Mouse (Mus musculus) embryonic facial prominence, embryonic 11.5 days (tissue): Measurements from ENCODE around the gene Lmtk2. TPM values are rescaled to one million over a fixed set of nuclear protein-coding genes. Genes with fewer than 3 reads are reported as not detected.
A peak's percentile ranks its signal among the peaks of the same experiment; 100 is the strongest.

Experiments used
- ATAC-seq: fragments of 200-750 bp; cut with Nextera tagmentation; replicated peaks from 2 replicates; pipeline ENCODE4 v1.8.0; 2017; ENCODE audit warnings: low read depth; ENCODE audit not compliant: insufficient number of reproducible peaks, low FRiP score, low TSS enrichment
- DNase-seq: peaks from one replicate; pipeline ENCODE4 v3.0.0-alpha.2; 2015; ENCODE audit warnings: low spot score
- H3K27ac ChIP-seq: fragments of 300-500 bp; sonication (generic); replicated peaks from 2 replicates; pipeline ENCODE4 v1.5.1; 2014; ENCODE audit warnings: mild to moderate bottlenecking, low read depth, low read length, control low read depth
- H3K27me3 ChIP-seq: fragments of 300-500 bp; sonication (generic); 2 replicates; pipeline ENCODE4 v1.6.1; 2014; ENCODE audit warnings: mild to moderate bottlenecking, low read length, moderate library complexity, mixed read lengths; ENCODE audit not compliant: control insufficient read depth, insufficient read depth
- H3K36me3 ChIP-seq: fragments of 300-500 bp; sonication (generic); replicated peaks from 2 replicates; pipeline ENCODE4 v1.6.1; 2014; ENCODE audit warnings: low read depth, mild to moderate bottlenecking, low read length, moderate library complexity, mixed read lengths; ENCODE audit not compliant: control insufficient read depth, insufficient read depth
- H3K4me1 ChIP-seq: fragments of 300-500 bp; sonication (generic); 2 replicates; pipeline ENCODE4 v1.6.1; 2014; ENCODE audit warnings: low read length, mixed read lengths; ENCODE audit not compliant: control insufficient read depth, insufficient read depth
- H3K4me2 ChIP-seq: fragments of 300-500 bp; sonication (generic); 2 replicates; pipeline ENCODE4 v1.6.1; 2014; ENCODE audit warnings: low read depth, mild to moderate bottlenecking, control low read depth, low read length, moderate library complexity
- H3K4me3 ChIP-seq: fragments of 300-500 bp; sonication (generic); 2 replicates; pipeline ENCODE4 v1.5.1; 2014; ENCODE audit warnings: low read depth, low read length, control low read depth
- H3K9ac ChIP-seq: fragments of 300-500 bp; sonication (generic); replicated peaks from 2 replicates; pipeline ENCODE4 v1.6.1; 2014; ENCODE audit warnings: mild to moderate bottlenecking, control low read depth, low read length
- H3K9me3 ChIP-seq: fragments of 300-500 bp; sonication (generic); replicated peaks from 2 replicates; pipeline ENCODE4 v1.6.1; 2016; ENCODE audit warnings: mild to moderate bottlenecking, low read length, inconsistent platforms, mixed read lengths; ENCODE audit not compliant: control insufficient read depth
- WGBS: fragments of 180-500 bp; shearing (Covaris S2); extraction: QIAGEN DNeasy Blood & Tissue Kit; methylation state at CpG from one replicate; pipeline ENCODE4 v1.1.7; 2014; 5-methylcytosine and 5-hydroxymethylcytosine counted together
- polyA plus RNA-seq: library from polyadenylated mRNA; unstranded; fragments of >200 nt; fragmentation: Nextera tagmentation; extraction: Ambion mirVana; gene quantifications from 2 replicates; pipeline ENCODE4 v1.2.1, GENCODE M21; 2014

The Lmtk2 gene
- polyA plus RNA-seq, 1 experiment from 2014 or later, result 3.7 TPM

GRCm38 (mm10) chr5:144183647-144184335 is 83.6 kb downstream of the Lmtk2 start:
- WGBS, result 78% methylated on average over 7 of the region's 7 CpGs
- Histone ChIP-seq H3K9me3 (no peaks in the 10 kb centered on the region), H3K9ac (no peak overlapping the region), H3K4me3 (no peak overlapping the region), H3K27me3 (no peaks in the 10 kb centered on the region), H3K27ac (no peak overlapping the region), H3K36me3 (no peaks in the 10 kb centered on the region; the same call in 1 of the 2 replicates), H3K4me2 (no peak overlapping the region), H3K4me1 (no peaks in the 10 kb centered on the region)
- DNase-seq (no peak), ATAC-seq (no peak)

GRCm38 (mm10) chr5:144184350-144185045 is 84.3 kb downstream of the Lmtk2 start:
- Histone ChIP-seq H3K9ac (no peak overlapping the region), H3K4me1 (no peaks in the 10 kb centered on the region), H3K36me3 (no peaks in the 10 kb centered on the region; the same call in 1 of the 2 replicates), H3K4me2 (no peak overlapping the region), H3K9me3 (no peaks in the 10 kb centered on the region), H3K27ac (no peak overlapping the region), H3K4me3 (no peak overlapping the region), H3K27me3 (no peaks in the 10 kb centered on the region)
- ATAC-seq, result no peak
- WGBS, result 91% methylated on average over 21 of the region's 21 CpGs
- no peak for DNase-seq

GRCm38 (mm10) chr5:144188422-144188821 is 88.2 kb downstream of the Lmtk2 start:
- Histone ChIP-seq H3K4me2 (no peak overlapping the region), H3K36me3 (no peaks in the 10 kb centered on the region), H3K4me1 (no peaks in the 10 kb centered on the region; the same call in none of the 2 replicates), H3K4me3 (no peak overlapping the region), H3K27ac (no peak overlapping the region), H3K9ac (no peak overlapping the region), H3K9me3 (no peaks in the 10 kb centered on the region), H3K27me3 (no peaks in the 10 kb centered on the region)
- DNase-seq (no peak), ATAC-seq (no peak)
- 86% methylated on average over 6 of the region's 6 CpGs for WGBS

- no peak overlapping the region for H3K27ac ChIP-seq
- H3K9me3 ChIP-seq, result no peaks in the 10 kb centered on the region
- ATAC-seq, result no peak
- no peak overlapping the region for H3K9ac ChIP-seq
- H3K4me1 ChIP-seq, result no peaks in the 10 kb centered on the region; the same call in none of the 2 replicates
- H3K27me3 ChIP-seq, result no peaks in the 10 kb centered on the region
- DNase-seq, result no peak
- no peaks in the 10 kb centered on the region for H3K36me3 ChIP-seq
- H3K4me2 ChIP-seq, result no peak overlapping the region
- H3K4me3 ChIP-seq, result no peak overlapping the region
- WGBS, result 72% methylated on average over 7 of the region's 7 CpGs
These were observed 89.1 kb downstream of the Lmtk2 start for GRCm38 (mm10) chr5:144189327-144189726.

- Histone ChIP-seq H3K9ac (no peak within 1 kb of the TSS; the same call in 1 of the 2 replicates), H3K9me3 (no peaks in the 10 kb centered on the region), H3K4me2 (peak within 1 kb of the TSS; percentile 68), H3K27me3 (no peaks in the 10 kb centered on the region), H3K27ac (no peak within 1 kb of the TSS), H3K4me3 (peak within 1 kb of the TSS; percentile 19; the same call in 1 of the 2 replicates), H3K36me3 (no peaks in the 10 kb centered on the region), H3K4me1 (no peaks in the 10 kb centered on the region; the same call in none of the 2 replicates)
- ATAC-seq, result no peak
- 3% methylated on average over 24 of the region's 26 CpGs for WGBS
- DNase-seq, result peak; percentile 60
These were observed 89.8 kb downstream of the Lmtk2 start, which contains the start of gene Bhlha15 for GRCm38 (mm10) chr5:144189950-144190583. Bhlha15 (plus strand) TSS chr5:144190286.

GRCm38 (mm10) chr5:144191026-144191425 is 90.8 kb downstream of the Lmtk2 start:
- Histone ChIP-seq H3K27me3 (no peaks in the 10 kb centered on the region), H3K4me1 (no peaks in the 10 kb centered on the region; the same call in none of the 2 replicates), H3K4me2 (no peak overlapping the region), H3K9me3 (no peaks in the 10 kb centered on the region), H3K9ac (no peak overlapping the region), H3K36me3 (no peaks in the 10 kb centered on the region), H3K27ac (no peak overlapping the region), H3K4me3 (no peak overlapping the region)
- ATAC-seq, result no peak
- no peak for DNase-seq
- 44% methylated on average over 23 of the region's 23 CpGs for WGBS

- Histone ChIP-seq H3K4me3 (no peak overlapping the region), H3K9me3 (no peaks in the 10 kb centered on the region), H3K9ac (no peak overlapping the region), H3K4me2 (no peak overlapping the region), H3K4me1 (no peaks in the 10 kb centered on the region; the same call in none of the 2 replicates), H3K36me3 (no peaks in the 10 kb centered on the region), H3K27me3 (no peaks in the 10 kb centered on the region), H3K27ac (no peak overlapping the region)
- 84% methylated on average over 6 of the region's 6 CpGs for WGBS
- no peak for ATAC-seq
- DNase-seq, result no peak
These were observed 92.4 kb downstream of the Lmtk2 start for GRCm38 (mm10) chr5:144192673-144193072.
